Comparison of ENCODE assay signal across 15 mouse cellular contexts in genomic region chr7:66043552-66044459, GRCm38 (mm10). TPM values are rescaled to one million over a fixed set of nuclear protein-coding genes. Genes with fewer than 3 reads are reported as not detected.
A peak's percentile ranks its signal among the peaks of the same experiment; 100 is the strongest.
DNase-seq lines count a peak whose midpoint lies in the region; ATAC-seq and TF ChIP-seq lines count a peak whose summit lies in the region.
"Had no signal": no experiment of that assay in that cellular context is flagged by ENCODE, and none has a peak within 500 bp of the region (broad histone marks: within the 10 kb centered on the region; RNA-seq: fewer than 3 reads in every experiment).

Gm45213 (plus strand) TSS chr7:66043602.

- H3K36me3 ChIP-seq in embryonic facial prominence, embryonic 13.5 days, result no peaks in the 10 kb centered on the region
- H3K36me3 ChIP-seq in neural tube, embryonic 15.5 days, result no peaks in the 10 kb centered on the region
- H3K36me3 ChIP-seq: embryonic facial prominence, embryonic 15.5 days; heart, embryonic 13.5 days had no signal

- 71% methylated on average over 10 of the region's 10 CpGs for WGBS in embryonic facial prominence, embryonic 13.5 days
- WGBS in neural tube, embryonic 15.5 days, result 62% methylated on average over 10 of the region's 10 CpGs

- ATAC-seq in embryonic facial prominence, embryonic 13.5 days (ENCODE audit: insufficient number of reproducible peaks, insufficient read depth, low FRiP score, low TSS enrichment, low read depth), result no peak
- no peak for ATAC-seq in neural tube, embryonic 15.5 days (ENCODE audit: low FRiP score)
- ATAC-seq: lung, postnatal 0 days had no signal

- H3K9me3 ChIP-seq in embryonic facial prominence, embryonic 13.5 days, result no peaks in the 10 kb centered on the region
- no peaks in the 10 kb centered on the region for H3K9me3 ChIP-seq in neural tube, embryonic 15.5 days (replicated peaks)
- H3K9me3 ChIP-seq: embryonic facial prominence, embryonic 15.5 days; heart, embryonic 13.5 days had no signal

- H3K4me3 ChIP-seq in layer of hippocampus, adult 2 months, result no peak within 1 kb of the TSS
- H3K4me3 ChIP-seq in embryonic facial prominence, embryonic 13.5 days, result no peak within 1 kb of the TSS
- H3K4me3 ChIP-seq in neural tube, embryonic 15.5 days (replicated peaks), result no peak within 1 kb of the TSS
- H3K4me3 ChIP-seq: embryonic facial prominence, embryonic 15.5 days; heart, embryonic 13.5 days had no signal

- no peak within 1 kb of the TSS for H3K4me2 ChIP-seq in embryonic facial prominence, embryonic 13.5 days
- H3K4me2 ChIP-seq in neural tube, embryonic 15.5 days, result no peak within 1 kb of the TSS
- H3K4me2 ChIP-seq: embryonic facial prominence, embryonic 15.5 days; heart, embryonic 13.5 days had no signal

- peak within 1 kb of the TSS; percentile 75 for H3K27ac ChIP-seq in layer of hippocampus, adult 2 months
- H3K27ac ChIP-seq in embryonic facial prominence, embryonic 13.5 days, result no peak within 1 kb of the TSS
- peak within 1 kb of the TSS; percentile 49 for H3K27ac ChIP-seq in neural tube, embryonic 15.5 days (replicated peaks)
- H3K27ac ChIP-seq: embryonic facial prominence, embryonic 15.5 days; heart, embryonic 13.5 days had no signal

- peaks cover 41% of the 10 kb centered on the region for H3K27me3 ChIP-seq in embryonic facial prominence, embryonic 13.5 days
- no peaks in the 10 kb centered on the region for H3K27me3 ChIP-seq in neural tube, embryonic 15.5 days (replicated peaks)

- 0 out of 2 replicates have a peak within 1 kb of the TSS, but pooled peaks have one; percentile 11 for H3K9ac ChIP-seq in embryonic facial prominence, embryonic 13.5 days
- no peak within 1 kb of the TSS for H3K9ac ChIP-seq in neural tube, embryonic 15.5 days (replicated peaks)
- H3K9ac ChIP-seq: embryonic facial prominence, embryonic 15.5 days; heart, embryonic 13.5 days had no signal

- peak in 1 of 2 experiments; percentile 18 for DNase-seq in layer of hippocampus, adult 2 months (ENCODE audit: low spot score in 2 of 2)
- no peak for DNase-seq in layer of hippocampus, adult 9-10 months (ENCODE audit: low spot score)
- DNase-seq in cerebellum, adult 11-12 months, result peak; percentile 88
- no peak for DNase-seq in lung, postnatal 14 days
- no peak for DNase-seq in B cell, adult 2 months
- no peak for DNase-seq in ovary, postnatal 10 days (ENCODE audit: low spot score)
- DNase-seq: kidney, postnatal 36 days had no signal

- peaks cover 47% of the 10 kb centered on the region for H3K4me1 ChIP-seq in embryonic facial prominence, embryonic 13.5 days
- peaks cover 58% of the 10 kb centered on the region for H3K4me1 ChIP-seq in neural tube, embryonic 15.5 days

- TF ChIP-seq CTCF in layer of hippocampus, adult 2 months (conservative IDR thresholded peaks at IDR 0.05), result no peak

RNA-seq across cellular contexts. Expression of gene Gm45213, which starts in this region (rescaled TPM):
- not detected for total RNA-seq in layer of hippocampus, adult 2 months (2021)
- polyA plus RNA-seq in embryonic facial prominence, embryonic 13.5 days (2015; fragmentation: Nextera tagmentation; extraction: Ambion mirVana), result not detected in 2 replicates
- polyA plus RNA-seq in neural tube, embryonic 15.5 days (2015; fragmentation: Nextera tagmentation; extraction: Ambion mirVana), result not detected in 2 replicates
- total RNA-seq: left cerebral cortex, adult 18-20 months; liver, adult 2 months had no signal
- polyA plus RNA-seq: embryonic facial prominence, embryonic 15.5 days; heart, embryonic 13.5 days; intestine, embryonic 14.5 days; liver, adult 2 months; lung, postnatal 0 days had no signal
